Mouse (Mus musculus): ENCODE measurements around the gene Rell1. TPM values are rescaled to one million over a fixed set of nuclear protein-coding genes. Genes with fewer than 3 reads are reported as not detected.

Rell1 gene
- polyA plus RNA-seq, 1 experiment from 2014 or later, result 13.9 TPM

GRCm38 (mm10) chr5:63966379-63966778, 2.3 kb downstream of the Rell1 start:
- H3K9me3 ChIP-seq, result no peaks in the 10 kb centered on the region
- peak overlapping the region; percentile 82; the same call in 1 of the 2 replicates for H3K4me3 ChIP-seq
- WGBS, result 86% methylated on average over 4 of the region's 4 CpGs
- H3K4me1 ChIP-seq, result peaks cover 49% of the 10 kb centered on the region
- H3K27ac ChIP-seq (replicated peaks), result no peak overlapping the region
- no peak for DNase-seq (ENCODE audit: low spot score)
- 0 out of 2 replicates have a peak, but pooled peaks cover 3% of the 10 kb centered on the region for H3K36me3 ChIP-seq (replicated peaks)
- H3K27me3 ChIP-seq (replicated peaks; ENCODE audit: low read depth, poor library complexity, severe bottlenecking), result no peaks in the 10 kb centered on the region

GRCm38 (mm10) chr5:63965946-63966345, 2.8 kb downstream of the Rell1 start:
- Histone ChIP-seq H3K4me3 (no peak overlapping the region), H3K27ac (replicated peaks) (no peak overlapping the region), H3K9me3 (no peaks in the 10 kb centered on the region), H3K4me1 (peaks cover 45% of the 10 kb centered on the region), H3K27me3 (replicated peaks; ENCODE audit: low read depth, poor library complexity, severe bottlenecking) (no peaks in the 10 kb centered on the region), H3K36me3 (replicated peaks) (peaks cover 4% of the 10 kb centered on the region)
- DNase-seq (ENCODE audit: low spot score), result no peak
- WGBS, result 83% methylated on average over 1 of the region's 1 CpGs

GRCm38 (mm10) chr5:63964576-63964975, 4.1 kb downstream of the Rell1 start:
- WGBS, result 57% methylated on average over 8 of the region's 8 CpGs
- peaks cover 15% of the 10 kb centered on the region for H3K36me3 ChIP-seq (replicated peaks)
- H3K9me3 ChIP-seq, result no peaks in the 10 kb centered on the region
- H3K27me3 ChIP-seq (replicated peaks; ENCODE audit: low read depth, poor library complexity, severe bottlenecking), result no peaks in the 10 kb centered on the region
- peaks cover 34% of the 10 kb centered on the region for H3K4me1 ChIP-seq
- no peak overlapping the region for H3K27ac ChIP-seq (replicated peaks)
- no peak overlapping the region for H3K4me3 ChIP-seq
- DNase-seq (ENCODE audit: low spot score), result no peak

GRCm38 (mm10) chr5:63961726-63962125, 7.0 kb downstream of the Rell1 start:
- Histone ChIP-seq H3K4me3 (no peak overlapping the region), H3K36me3 (replicated peaks) (peaks cover 17% of the 10 kb centered on the region), H3K27me3 (replicated peaks; ENCODE audit: low read depth, poor library complexity, severe bottlenecking) (no peaks in the 10 kb centered on the region), H3K9me3 (no peaks in the 10 kb centered on the region), H3K27ac (replicated peaks) (no peak overlapping the region), H3K4me1 (peaks cover 28% of the 10 kb centered on the region)
- no peak for DNase-seq (ENCODE audit: low spot score)
- WGBS, result 87% methylated on average over 10 of the region's 10 CpGs

GRCm38 (mm10) chr5:63960565-63960964, 8.1 kb downstream of the Rell1 start:
- H3K27ac ChIP-seq (replicated peaks), result no peak overlapping the region
- no peak overlapping the region for H3K4me3 ChIP-seq
- DNase-seq (ENCODE audit: low spot score), result no peak
- peaks cover 21% of the 10 kb centered on the region for H3K4me1 ChIP-seq
- H3K36me3 ChIP-seq (replicated peaks), result peaks cover 17% of the 10 kb centered on the region
- 94% methylated on average over 10 of the region's 10 CpGs for WGBS
- H3K9me3 ChIP-seq, result 0 out of 2 replicates have a peak, but pooled peaks cover 3% of the 10 kb centered on the region
- no peaks in the 10 kb centered on the region for H3K27me3 ChIP-seq (replicated peaks; ENCODE audit: low read depth, poor library complexity, severe bottlenecking)

- Histone ChIP-seq H3K27ac (replicated peaks) (no peak overlapping the region), H3K36me3 (replicated peaks) (peaks cover 24% of the 10 kb centered on the region)
- 82% methylated on average over 18 of the region's 18 CpGs for WGBS
Observed at GRCm38 (mm10) chr5:63958963-63959708, 9.6 kb downstream of the Rell1 start.

GRCm38 (mm10) chr5:63957607-63958006, 11.1 kb downstream of the Rell1 start:
- 83% methylated on average over 8 of the region's 8 CpGs for WGBS
- Histone ChIP-seq H3K9me3 (0 out of 2 replicates have a peak, but pooled peaks cover 3% of the 10 kb centered on the region), H3K4me1 (peaks cover 13% of the 10 kb centered on the region), H3K36me3 (replicated peaks) (peaks cover 25% of the 10 kb centered on the region), H3K4me3 (no peak overlapping the region), H3K27ac (replicated peaks) (0 out of 2 replicates have a peak overlapping the region, but pooled peaks have one; percentile 40), H3K27me3 (replicated peaks; ENCODE audit: low read depth, poor library complexity, severe bottlenecking) (no peaks in the 10 kb centered on the region)
- DNase-seq (ENCODE audit: low spot score), result peak; percentile 24

More at GRCm38 (mm10) chr5:63958963-63959708, 9.6 kb downstream of the Rell1 start:
- H3K4me3 ChIP-seq, result no peak overlapping the region
- H3K4me1 ChIP-seq, result peaks cover 17% of the 10 kb centered on the region
- H3K27me3 ChIP-seq (replicated peaks; ENCODE audit: low read depth, poor library complexity, severe bottlenecking), result no peaks in the 10 kb centered on the region
- DNase-seq (ENCODE audit: low spot score), result no peak
- H3K9me3 ChIP-seq, result 0 out of 2 replicates have a peak, but pooled peaks cover 3% of the 10 kb centered on the region

GRCm38 (mm10) chr5:63956411-63956810, 12.3 kb downstream of the Rell1 start:
- no peak overlapping the region for H3K4me3 ChIP-seq
- WGBS, result 94% methylated on average over 11 of the region's 11 CpGs
- no peak for DNase-seq (ENCODE audit: low spot score)
- H3K4me1 ChIP-seq, result peaks cover 20% of the 10 kb centered on the region
- H3K9me3 ChIP-seq, result 0 out of 2 replicates have a peak, but pooled peaks cover 3% of the 10 kb centered on the region
- peaks cover 25% of the 10 kb centered on the region for H3K36me3 ChIP-seq (replicated peaks)
- H3K27ac ChIP-seq (replicated peaks), result no peak overlapping the region
- H3K27me3 ChIP-seq (replicated peaks; ENCODE audit: low read depth, poor library complexity, severe bottlenecking), result no peaks in the 10 kb centered on the region

- peaks cover 12% of the 10 kb centered on the region for H3K36me3 ChIP-seq (replicated peaks)
- no peak for DNase-seq (ENCODE audit: low spot score)
- no peaks in the 10 kb centered on the region for H3K27me3 ChIP-seq (replicated peaks; ENCODE audit: low read depth, poor library complexity, severe bottlenecking)
- 0 out of 2 replicates have a peak, but pooled peaks cover 3% of the 10 kb centered on the region for H3K9me3 ChIP-seq
- H3K4me3 ChIP-seq, result no peak overlapping the region
- H3K27ac ChIP-seq (replicated peaks), result peak overlapping the region; percentile 7; the same call in 1 of the 2 replicates
- 90% methylated on average over 15 of the region's 15 CpGs for WGBS
- H3K4me1 ChIP-seq, result peaks cover 43% of the 10 kb centered on the region
Observed at GRCm38 (mm10) chr5:63953401-63954032, 15.2 kb downstream of the Rell1 start.

- 82% methylated on average over 6 of the region's 6 CpGs for WGBS
- Histone ChIP-seq H3K4me3 (no peak overlapping the region), H3K27me3 (replicated peaks; ENCODE audit: low read depth, poor library complexity, severe bottlenecking) (no peaks in the 10 kb centered on the region), H3K4me1 (peaks cover 45% of the 10 kb centered on the region), H3K27ac (replicated peaks) (peak overlapping the region; percentile 35; the same call in 1 of the 2 replicates), H3K9me3 (0 out of 2 replicates have a peak, but pooled peaks cover 3% of the 10 kb centered on the region), H3K36me3 (replicated peaks) (peaks cover 10% of the 10 kb centered on the region)
- no peak for DNase-seq (ENCODE audit: low spot score)
Observed at GRCm38 (mm10) chr5:63952039-63952438, 16.7 kb downstream of the Rell1 start.

- Histone ChIP-seq H3K27me3 (replicated peaks; ENCODE audit: low read depth, poor library complexity, severe bottlenecking) (no peaks in the 10 kb centered on the region), H3K27ac (replicated peaks) (peak overlapping the region; percentile 35; the same call in 1 of the 2 replicates), H3K4me1 (peaks cover 45% of the 10 kb centered on the region), H3K36me3 (replicated peaks) (peaks cover 10% of the 10 kb centered on the region), H3K9me3 (0 out of 2 replicates have a peak, but pooled peaks cover 3% of the 10 kb centered on the region), H3K4me3 (no peak overlapping the region)
- WGBS, result 82% methylated on average over 11 of the region's 11 CpGs
- DNase-seq (ENCODE audit: low spot score), result no peak
Observed at GRCm38 (mm10) chr5:63951421-63951911, 17.2 kb downstream of the Rell1 start.

GRCm38 (mm10) chr5:63949195-63949594, 19.5 kb downstream of the Rell1 start:
- no peak for DNase-seq (ENCODE audit: low spot score)
- H3K27me3 ChIP-seq (replicated peaks; ENCODE audit: low read depth, poor library complexity, severe bottlenecking), result no peaks in the 10 kb centered on the region
- peaks cover 50% of the 10 kb centered on the region for H3K4me1 ChIP-seq
- no peaks in the 10 kb centered on the region for H3K9me3 ChIP-seq
- H3K4me3 ChIP-seq, result no peak overlapping the region
- H3K27ac ChIP-seq (replicated peaks), result no peak overlapping the region
- H3K36me3 ChIP-seq (replicated peaks), result peaks cover 4% of the 10 kb centered on the region; the same call in 1 of the 2 replicates
- WGBS, result 15% methylated on average over 3 of the region's 3 CpGs
